Mouse (Mus musculus) layer of hippocampus, adult 18-20 months (tissue): Measurements from ENCODE around the gene St6galnac3. TPM values are rescaled to one million over a fixed set of nuclear protein-coding genes. Genes with fewer than 3 reads are reported as not detected.
A peak's percentile ranks its signal among the peaks of the same experiment; 100 is the strongest.

Experiments
- DNase-seq, 2 experiments: peaks; one replicate each; pipeline ENCODE4 v3.0.0; 2022; ENCODE audit warnings: low spot score in 2 of 2
- microRNA-seq, 2 experiments: library from miRNA; unstranded; fragments of <30 nt; microRNA quantifications; one replicate each; pipeline ENCODE4 v1.2.0; 2021
- total RNA-seq, 2 experiments: library from RNA; stranded (reverse); gene quantifications; 2 replicates each; pipeline ENCODE4 v1.2.3; 2021

The St6galnac3 gene
- total RNA-seq, 2 experiments from 2014 or later: 24.7 to 27.0 TPM

- DNase-seq: no peak
Observed at GRCm38 (mm10) chr3:153176325-153176724, 548.6 kb downstream of the St6galnac3 start.

GRCm38 (mm10) chr3:153174336-153175033 lies 550.5 kb downstream of the St6galnac3 start:
- peak in 1 of 2 experiments; percentile 34 for DNase-seq

- no peak for DNase-seq
Observed at GRCm38 (mm10) chr3:153173567-153173966, 551.4 kb downstream of the St6galnac3 start.

DNA sequence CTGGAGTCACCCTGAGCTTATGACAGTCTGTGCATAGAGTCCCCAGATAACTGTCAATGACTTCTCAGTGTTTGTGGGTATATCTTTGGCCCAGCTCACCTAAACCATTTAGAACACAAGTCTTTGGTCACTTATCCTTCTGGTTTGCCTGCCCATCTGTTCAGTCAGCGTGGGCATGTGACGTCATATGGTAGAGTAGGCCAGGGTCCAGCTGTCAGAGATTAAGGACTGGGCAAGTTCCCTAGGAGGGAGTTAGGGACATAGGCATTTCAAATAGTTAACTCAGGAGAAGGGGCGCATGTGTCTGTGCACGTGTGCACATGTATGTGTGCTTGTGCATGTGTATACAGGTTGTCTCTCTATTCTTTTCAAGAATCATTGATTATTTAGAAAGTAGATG lies 554.8 kb downstream of the St6galnac3 start:
- DNase-seq: no peak

- DNase-seq: no peak
Observed at GRCm38 (mm10) chr3:153169744-153170143, 555.2 kb downstream of the St6galnac3 start.

GRCm38 (mm10) chr3:153161676-153162075 lies 563.3 kb downstream of the St6galnac3 start:
- no peak for DNase-seq

DNA sequence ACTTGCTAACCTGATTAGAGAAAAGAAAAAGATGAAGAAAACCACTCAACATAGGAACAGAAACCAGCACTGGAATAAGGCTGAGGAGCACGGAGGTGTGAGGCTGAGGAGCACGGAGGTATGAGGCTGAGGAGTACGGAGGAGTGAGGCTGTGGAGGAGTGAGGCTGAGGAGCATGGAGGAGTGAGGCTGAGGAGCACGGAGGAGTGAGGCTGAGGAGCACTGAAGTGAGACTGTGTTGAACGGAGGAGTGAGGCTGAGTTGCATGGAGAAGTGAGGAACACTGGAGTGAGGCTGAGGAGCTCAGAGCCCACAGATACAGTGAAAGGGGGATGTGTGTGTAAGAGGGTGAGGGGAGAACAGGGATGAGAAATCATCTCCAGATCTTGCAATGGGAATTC lies 564.3 kb downstream of the St6galnac3 start:
- DNase-seq: no peak

DNA sequence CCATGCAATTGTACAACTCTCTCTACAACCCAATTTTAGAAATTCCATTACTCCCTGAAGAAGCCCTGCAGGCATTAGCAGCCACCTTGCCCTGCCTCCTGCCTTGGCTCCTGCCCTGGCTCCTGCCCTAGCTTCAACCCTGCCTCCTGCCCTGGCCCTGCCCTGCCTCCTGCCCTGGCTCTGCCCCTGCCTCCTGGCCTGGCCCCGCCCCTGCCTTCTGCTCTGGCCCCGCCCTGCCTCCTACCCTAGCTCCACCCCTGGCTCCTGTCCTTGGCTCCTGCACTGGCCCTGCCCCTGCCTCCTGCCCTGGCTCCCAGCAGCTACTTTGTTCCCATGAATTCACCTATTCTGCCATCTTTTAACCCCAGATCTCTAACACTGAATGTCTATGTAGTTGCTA lies 576.1 kb downstream of the St6galnac3 start:
- no peak for DNase-seq

Small RNAs within 50 kb of the gene (microRNA-seq; reads per million reads assigned to microRNA genes)
- gene Gm27405: 0 reads per million in 2 experiments

Other genes starting within 250 kb of the St6galnac3 start
- gene Asb17, start 119.0 kb upstream of the St6galnac3 start, total RNA-seq: not detected
- gene Msh4, start 181.0 kb upstream of the St6galnac3 start, total RNA-seq: under 1 TPM; 0.10 to 0.30 TPM
- 10 to 100 TPM; 69.4 to 71.1 TPM for gene Rabggtb, start 187.8 kb upstream of the St6galnac3 start, total RNA-seq
- 10 to 100 TPM; 51.1 to 56.1 TPM for gene Acadm, start 219.5 kb upstream of the St6galnac3 start, total RNA-seq
- gene Slc44a5, start 248.3 kb upstream of the St6galnac3 start, total RNA-seq: 10 to 100 TPM; 43.4 to 53.7 TPM